Mouse (Mus musculus) granulocyte monocyte progenitor cell, adult 5-6 weeks (primary cell): ENCODE results near the gene Lect2. TPM values are rescaled to one million over a fixed set of nuclear protein-coding genes. Genes with fewer than 3 reads are reported as not detected.
A peak's percentile ranks its signal among the peaks of the same experiment; 100 is the strongest.

Source experiments
- ATAC-seq: replicated peaks from 2 replicates; pipeline ENCODE4 v1.8.0; 2016; ENCODE audit warnings: mild to moderate bottlenecking, moderate TSS enrichment, inconsistent platforms; ENCODE audit not compliant: poor library complexity, severe bottlenecking
- total RNA-seq, 2 experiments: library from RNA; stranded (forward) in 1 of 2; stranded (reverse) in 1 of 2; fragments of 200-712, 200-1000 nt in 1 of 2; fragments of >200 nt in 1 of 2; fragmentation: Nextera tagmentation in 1 of 2; gene quantifications; 2 replicates each; pipeline ENCODE4 v1.2.3; 2014 to 2017

Lect2 gene
- total RNA-seq, 2 experiments from 2014 or later: not detected

DNA sequence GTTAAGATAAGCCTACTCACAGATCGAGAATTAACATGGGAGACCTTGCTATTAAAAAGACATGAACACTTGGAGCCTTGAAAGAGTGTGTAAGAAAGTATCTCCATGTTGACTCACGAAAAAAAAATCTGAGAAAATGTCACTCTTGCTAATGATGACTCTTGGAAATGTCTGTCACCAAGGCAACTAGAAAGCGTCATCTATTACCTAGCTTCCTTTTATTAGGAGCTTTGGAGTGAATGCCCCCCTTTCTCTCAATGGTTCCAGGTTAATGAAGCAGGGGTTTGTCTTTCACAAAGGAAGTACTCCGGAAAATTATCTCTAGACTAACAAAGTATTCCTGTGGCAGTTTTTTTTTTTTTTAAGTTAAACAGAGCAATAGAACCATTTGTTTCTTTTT lies 32.0 kb downstream of the Lect2 start:
- no peak for ATAC-seq

DNA sequence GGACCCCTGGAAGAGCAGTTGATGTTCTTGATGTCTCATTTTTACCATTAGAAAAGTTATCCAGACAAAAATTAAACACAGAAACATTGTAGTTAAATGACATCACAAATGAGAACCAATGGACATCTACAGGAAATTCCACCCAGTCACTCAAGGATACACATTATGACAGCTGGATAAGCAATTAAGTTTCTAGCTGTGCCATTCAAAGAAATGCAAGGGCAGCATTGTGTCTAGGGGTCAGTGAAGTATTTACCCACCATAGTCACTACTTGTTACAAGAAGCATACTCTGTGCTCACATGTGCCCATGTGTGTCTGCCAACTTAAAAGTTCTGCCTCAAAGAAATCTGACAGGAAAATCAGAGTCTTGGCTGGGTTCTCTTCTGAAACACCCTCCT lies 34.7 kb downstream of the Lect2 start:
- no peak for ATAC-seq

DNA sequence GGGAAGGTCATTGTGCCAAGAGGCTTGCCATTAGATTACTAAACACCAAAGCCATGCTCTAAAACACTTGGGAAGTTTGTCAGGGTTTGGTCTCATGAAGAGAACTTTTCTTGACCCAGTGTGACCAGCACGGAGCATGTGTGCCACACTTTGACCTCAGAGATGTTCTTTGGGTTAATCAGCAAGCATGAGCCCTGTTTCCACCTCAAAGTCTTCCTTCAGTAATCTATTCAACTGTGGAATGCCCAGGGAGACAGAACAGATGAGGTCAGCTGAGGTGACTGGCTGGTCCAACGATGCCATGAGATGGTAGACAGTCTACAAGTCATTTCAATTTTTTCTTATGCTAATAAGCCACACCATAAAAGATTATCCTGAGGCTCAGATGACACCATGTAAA lies 38.5 kb downstream of the Lect2 start:
- no peak for ATAC-seq

DNA sequence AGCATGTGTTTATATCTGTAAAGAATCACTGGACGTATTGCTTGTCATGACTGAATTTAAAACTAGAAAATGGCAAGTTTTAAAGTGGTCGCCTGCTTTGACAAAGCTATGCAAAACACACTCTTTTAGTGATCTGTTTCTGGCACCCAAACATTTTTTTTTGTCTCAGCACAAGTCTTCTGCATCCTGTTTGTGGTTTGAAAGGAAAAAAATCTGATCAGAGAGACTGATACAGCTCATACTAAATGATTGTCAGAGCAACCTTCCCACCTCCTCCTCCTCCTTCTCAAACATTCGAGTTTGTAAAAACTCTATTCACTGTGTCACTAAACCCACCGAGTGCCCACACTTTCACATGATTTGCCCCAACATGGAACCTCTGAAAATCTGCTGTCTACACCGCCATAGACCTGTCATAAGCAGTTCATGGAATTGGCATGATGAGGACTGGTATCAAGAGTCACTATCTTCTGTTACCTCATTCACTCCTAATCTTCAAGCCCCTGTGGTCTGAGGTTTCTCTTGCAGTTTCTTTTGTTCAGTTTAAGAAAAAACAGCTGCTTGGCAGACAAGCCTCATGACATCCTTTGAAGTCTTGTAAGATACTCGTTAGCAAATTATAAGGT lies 41.3 kb downstream of the Lect2 start:
- ATAC-seq: peak; percentile 25; the same call in 1 of the 2 replicates

DNA sequence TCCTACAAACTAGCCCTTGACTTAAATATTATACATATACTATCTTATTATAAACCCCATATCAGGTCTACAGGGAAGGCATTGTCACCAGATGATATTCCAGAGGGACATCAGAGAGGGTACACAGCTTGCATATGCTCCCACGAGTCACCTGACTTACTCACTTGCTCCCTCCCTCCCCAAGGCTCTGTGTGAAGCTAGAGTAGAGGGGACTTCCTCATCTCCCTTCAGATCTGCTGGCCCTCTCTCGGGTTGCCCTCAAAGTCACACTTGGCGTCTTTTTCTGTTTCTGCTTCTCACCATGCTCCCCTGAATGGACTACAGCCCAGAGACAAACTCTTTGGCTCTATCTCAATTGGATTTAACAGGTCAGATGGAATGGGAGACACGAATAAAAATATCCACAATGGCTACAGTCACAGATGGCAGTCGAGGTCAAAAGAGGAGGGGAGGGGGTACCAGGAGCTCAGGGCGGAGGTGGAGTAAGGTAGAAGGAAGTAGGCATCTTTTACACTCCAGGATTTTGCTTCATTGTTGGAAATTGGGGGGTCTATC lies 46.4 kb downstream of the Lect2 start:
- ATAC-seq: peak; percentile 58

DNA sequence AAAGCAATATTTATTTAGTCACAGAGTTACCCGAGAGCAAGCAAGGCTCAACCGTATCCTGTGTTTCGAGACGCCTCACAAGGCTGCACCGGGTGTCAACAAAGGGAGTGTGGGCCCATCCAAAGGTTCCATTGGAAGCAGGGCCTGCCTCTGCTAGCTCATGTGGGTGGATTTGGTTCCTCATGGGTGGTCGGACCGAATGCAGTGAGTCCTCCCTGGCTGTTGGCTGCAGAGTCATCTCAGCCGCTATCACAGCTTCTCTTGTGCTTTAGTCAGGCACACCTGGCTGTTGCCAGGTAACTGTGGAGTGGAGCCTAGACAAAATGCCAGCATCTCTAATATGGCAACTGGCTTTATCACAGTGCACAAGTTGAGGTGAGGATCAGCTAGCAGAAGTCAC lies 47.7 kb downstream of the Lect2 start:
- ATAC-seq: no peak

DNA sequence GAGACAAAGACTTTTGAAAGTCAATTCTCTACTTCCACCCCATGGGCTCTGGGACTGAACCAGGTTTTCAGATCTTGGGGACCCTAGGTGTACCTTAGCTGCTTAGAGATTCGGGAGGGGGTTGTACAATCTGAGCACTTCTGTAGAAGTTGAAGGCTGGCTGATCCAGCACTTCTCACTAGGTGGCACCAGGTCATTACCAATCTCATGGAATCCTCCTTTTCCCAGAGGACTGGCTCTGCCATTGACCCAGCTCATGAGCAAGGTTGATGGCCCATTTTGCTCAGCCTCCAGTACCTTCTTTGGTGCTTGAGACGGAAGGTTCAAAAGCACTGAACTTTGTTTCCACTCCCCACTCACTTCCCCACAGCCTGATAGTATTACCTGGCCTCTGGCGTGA lies 48.2 kb downstream of the Lect2 start:
- no peak for ATAC-seq

DNA sequence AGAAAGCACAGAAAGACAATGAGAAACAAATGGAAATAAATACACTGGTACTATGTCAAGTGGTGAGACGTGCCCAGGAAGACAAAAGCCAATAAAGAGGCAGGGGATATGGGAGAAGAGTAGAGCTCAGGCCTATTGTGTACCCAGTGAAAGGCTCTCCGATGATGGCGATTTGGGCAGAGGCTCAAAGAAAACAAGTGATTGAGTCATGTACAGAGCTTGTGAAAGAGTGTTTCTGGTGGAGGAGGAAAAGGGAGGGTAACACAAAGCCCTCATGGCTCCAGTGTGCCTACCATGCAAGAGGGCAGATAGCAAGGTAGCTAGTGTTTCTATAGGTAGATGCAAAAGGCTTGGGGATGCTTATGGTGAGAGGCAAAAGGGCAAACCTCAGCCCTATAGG lies 53.9 kb downstream of the Lect2 start:
- no peak for ATAC-seq

Other genes starting within 250 kb of the Lect2 start
- gene Gm3045, start 121.9 kb downstream of the Lect2 start, total RNA-seq (2014; fragmentation: Nextera tagmentation): not detected in 2 replicates
- gene Gm3045, start 121.9 kb downstream of the Lect2 start, total RNA-seq (2017): not detected in 2 replicates
- gene Slc25a48, start 110.1 kb downstream of the Lect2 start, total RNA-seq (2014; fragmentation: Nextera tagmentation): not detected in 2 replicates
- gene Slc25a48, start 110.1 kb downstream of the Lect2 start, total RNA-seq (2017): not detected in 2 replicates
- not detected in 2 replicates for gene Il9, start 66.3 kb downstream of the Lect2 start, total RNA-seq (2014; fragmentation: Nextera tagmentation)
- gene Il9, start 66.3 kb downstream of the Lect2 start, total RNA-seq (2017): not detected in 2 replicates
- 1.3 TPM in 1 of 2 replicates, not detected in the other for gene Fbxl21, start 26.0 kb downstream of the Lect2 start, total RNA-seq (2014; fragmentation: Nextera tagmentation)
- gene Fbxl21, start 26.0 kb downstream of the Lect2 start, total RNA-seq (2017): 0.22 and 0.57 TPM in 2 replicates
- 10.1 and 15.3 TPM in 2 replicates for gene Tgfbi, start 61.0 kb upstream of the Lect2 start, total RNA-seq (2014; fragmentation: Nextera tagmentation)
- 15.6 and 21.7 TPM in 2 replicates for gene Tgfbi, start 61.0 kb upstream of the Lect2 start, total RNA-seq (2017)
- 45.7 and 52.0 TPM in 2 replicates for gene Smad5, start 154.5 kb upstream of the Lect2 start, total RNA-seq (2014; fragmentation: Nextera tagmentation)
- 27.1 and 28.1 TPM in 2 replicates for gene Smad5, start 154.5 kb upstream of the Lect2 start, total RNA-seq (2017)
- gene Gm45623, start 205.3 kb upstream of the Lect2 start, total RNA-seq (2014; fragmentation: Nextera tagmentation): not detected in 2 replicates
- gene Gm45623, start 205.3 kb upstream of the Lect2 start, total RNA-seq (2017): not detected in 2 replicates